Mouse (Mus musculus) lung, postnatal 0 days (tissue): ENCODE measurements at regions not wholly inside any gene's neighbourhood (a gene's known extent, or its start where the extent isn't known, plus 50 kb on each side); places are given as distances from the start of the nearest gene placed in this dataset.

ENCODE experiments used
- ATAC-seq: fragments of 200-750 bp; cut with Nextera tagmentation; 2 replicates; pipeline ENCODE4 v1.8.0; 2017; ENCODE audit warnings: moderate library complexity
- DNase-seq: peaks from one replicate; pipeline ENCODE4 v3.0.0-alpha.2; 2016; ENCODE audit warnings: low spot score
- H3K27ac ChIP-seq: fragments of 300-500 bp; sonication (generic); 2 replicates; pipeline ENCODE4 v1.5.1; 2014; ENCODE audit warnings: antibody characterized with exemption, mild to moderate bottlenecking, low read length, mixed read lengths
- H3K27me3 ChIP-seq: fragments of 300-500 bp; sonication (generic); replicated peaks from 2 replicates; pipeline ENCODE4 v1.6.1; 2014; ENCODE audit warnings: low read length, mixed read lengths; ENCODE audit not compliant: insufficient read depth
- H3K36me3 ChIP-seq: fragments of 300-500 bp; sonication (generic); 2 replicates; pipeline ENCODE4 v1.6.1; 2014; ENCODE audit warnings: low read length, mixed read lengths; ENCODE audit not compliant: insufficient read depth
- H3K4me1 ChIP-seq: fragments of 300-500 bp; sonication (generic); 2 replicates; pipeline ENCODE4 v1.6.1; 2014; ENCODE audit warnings: antibody characterized with exemption, low read depth, low read length, mixed read lengths; ENCODE audit not compliant: insufficient read depth
- H3K4me2 ChIP-seq: fragments of 300-500 bp; sonication (generic); replicated peaks from 2 replicates; pipeline ENCODE4 v1.6.1; 2014; ENCODE audit warnings: low read depth, mild to moderate bottlenecking, low read length, moderate library complexity, mixed read lengths
- H3K4me3 ChIP-seq: fragments of 300-500 bp; sonication (generic); 2 replicates; pipeline ENCODE4 v1.5.1; 2014; ENCODE audit warnings: low read depth, low read length
- H3K9ac ChIP-seq: fragments of 300-500 bp; sonication (generic); replicated peaks from 2 replicates; pipeline ENCODE4 v1.6.1; 2014; ENCODE audit warnings: low read depth, mild to moderate bottlenecking
- H3K9me3 ChIP-seq: fragments of 300-500 bp; sonication (generic); 2 replicates; pipeline ENCODE4 v1.6.1; 2016; ENCODE audit warnings: low read length, mixed read lengths
- CTCF ChIP-seq: IDR thresholded peaks from 2 replicates; pipeline ENCODE4 v1.5.1; 2016; ENCODE audit warnings: antibody characterized with exemption, mild to moderate bottlenecking
- EP300 ChIP-seq: IDR thresholded peaks from 2 replicates; pipeline ENCODE4 v1.6.1; 2016; ENCODE audit warnings: antibody characterized with exemption, mild to moderate bottlenecking, control low read depth
- WGBS: fragments of 180-500 bp; shearing (Covaris S2); extraction: QIAGEN DNeasy Blood & Tissue Kit; methylation state at CpG from one replicate; pipeline ENCODE4 v1.1.7; 2014; 5-methylcytosine and 5-hydroxymethylcytosine counted together

- ATAC-seq, result no peak
- TF ChIP-seq CTCF, result no peak
- no peak for TF ChIP-seq EP300
- no peaks in the 10 kb centered on the region for H3K36me3 ChIP-seq
Measured at GRCm38 (mm10) chr1:152174464-152174863, 84.5 kb upstream of the 1700025G04Rik start.

DNA sequence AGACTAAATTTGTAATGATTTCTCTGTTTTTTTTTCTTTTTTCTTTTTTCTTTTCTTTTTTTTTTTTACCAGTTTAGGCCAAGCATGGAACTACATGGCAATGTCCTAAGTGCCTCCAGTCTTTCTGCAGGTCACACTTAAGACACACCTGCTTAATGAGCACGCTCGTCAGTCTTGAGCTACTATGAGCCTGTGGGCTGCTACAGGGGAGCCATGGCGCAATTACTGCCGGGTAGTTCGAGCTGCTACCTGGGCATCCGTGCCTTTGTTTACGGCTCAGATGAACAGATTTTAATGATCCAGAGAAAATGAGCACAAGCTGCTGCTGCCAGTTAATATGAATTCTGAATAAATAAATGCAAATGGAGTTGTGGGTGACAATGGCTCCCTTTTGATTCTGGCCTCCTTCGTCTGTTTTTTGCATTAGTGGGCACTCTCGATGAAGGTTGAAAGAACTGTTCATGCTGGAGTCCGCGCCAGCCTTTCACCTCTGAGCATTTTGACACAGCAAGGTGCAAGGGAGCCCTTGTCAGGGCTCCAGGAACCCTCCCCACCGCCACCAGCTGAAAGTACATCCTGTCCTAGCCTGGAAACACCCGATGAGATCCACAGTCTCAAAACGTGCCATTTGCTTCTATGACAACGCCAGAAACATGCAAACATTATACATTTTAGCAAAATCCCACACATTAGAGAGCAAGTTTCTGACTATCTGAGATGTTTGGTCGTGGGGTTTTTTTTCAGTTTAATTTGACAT lies 81.3 kb upstream of the 1700025G04Rik start:
- Histone ChIP-seq H3K9ac (no peak overlapping the region), H3K4me3 (no peak overlapping the region), H3K36me3 (no peaks in the 10 kb centered on the region), H3K4me2 (no peak overlapping the region), H3K27me3 (no peaks in the 10 kb centered on the region), H3K9me3 (no peaks in the 10 kb centered on the region), H3K4me1 (no peaks in the 10 kb centered on the region), H3K27ac (no peak overlapping the region)
- ATAC-seq (no peak), DNase-seq (no peak)
- TF ChIP-seq CTCF, result no peak
- TF ChIP-seq EP300, result no peak
- WGBS, result 73% methylated on average over 16 of the region's 16 CpGs

More at GRCm38 (mm10) chr1:152174464-152174863, 84.5 kb upstream of the 1700025G04Rik start:
- Histone ChIP-seq H3K4me2 (no peak overlapping the region), H3K4me3 (no peak overlapping the region), H3K4me1 (no peaks in the 10 kb centered on the region), H3K9me3 (no peaks in the 10 kb centered on the region), H3K9ac (no peak overlapping the region), H3K27me3 (no peaks in the 10 kb centered on the region), H3K27ac (no peak overlapping the region)
- DNase-seq, result no peak
- WGBS, result 87% methylated on average over 4 of the region's 4 CpGs

DNA sequence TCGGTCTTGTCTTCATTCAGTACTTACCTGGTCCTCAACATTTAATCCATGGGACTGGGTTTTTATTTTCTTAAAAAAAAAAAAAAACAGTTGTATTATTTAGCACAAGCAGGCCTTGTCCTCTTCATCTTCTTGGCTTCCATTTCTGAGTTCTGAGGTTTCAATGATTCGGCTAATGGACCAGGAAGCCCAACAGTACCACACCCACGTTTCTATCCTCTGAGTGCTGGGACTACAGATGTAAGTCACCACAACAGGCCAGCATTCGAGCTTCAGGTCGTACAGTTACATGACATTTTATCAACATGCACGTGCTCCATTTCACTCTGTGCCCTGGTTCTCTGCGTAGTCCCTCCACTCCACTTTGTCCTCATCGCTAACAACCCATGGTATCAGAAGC lies 80.7 kb upstream of the 1700025G04Rik start:
- TF ChIP-seq CTCF (no peak), EP300 (no peak)
- H3K9me3 ChIP-seq, result no peaks in the 10 kb centered on the region
- 82% methylated on average over 8 of the region's 8 CpGs for WGBS
- H3K4me1 ChIP-seq, result no peaks in the 10 kb centered on the region
- H3K36me3 ChIP-seq, result no peaks in the 10 kb centered on the region
- H3K4me2 ChIP-seq, result no peak overlapping the region
- DNase-seq (no peak), ATAC-seq (no peak)
- H3K27me3 ChIP-seq, result no peaks in the 10 kb centered on the region
- no peak overlapping the region for H3K9ac ChIP-seq
- no peak overlapping the region for H3K27ac ChIP-seq
- H3K4me3 ChIP-seq, result no peak overlapping the region

DNA sequence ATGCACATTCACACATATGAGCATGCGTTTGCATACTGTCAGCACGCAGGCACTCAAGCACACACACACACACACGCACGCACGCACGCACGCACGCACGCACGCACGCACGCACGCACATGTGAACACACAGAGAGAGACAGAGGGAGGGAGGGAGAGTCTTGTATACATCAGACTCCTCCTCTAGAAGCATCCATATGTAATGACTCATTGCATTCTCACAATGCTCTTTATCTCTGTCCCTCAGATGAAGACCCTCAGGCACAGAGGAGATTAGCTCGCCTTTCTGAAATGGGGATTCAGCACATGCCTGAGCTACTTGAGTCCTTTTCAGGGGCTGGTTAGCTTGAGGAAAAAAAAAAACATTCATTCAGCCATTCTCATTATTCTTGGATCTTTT lies 79.6 kb upstream of the 1700025G04Rik start:
- no peak overlapping the region for H3K4me3 ChIP-seq
- 93% methylated on average over 14 of the region's 14 CpGs for WGBS

GRCm38 (mm10) chr1:152168284-152168683 lies 78.4 kb upstream of the 1700025G04Rik start:
- H3K4me2 ChIP-seq, result no peak overlapping the region
- no peak overlapping the region for H3K9ac ChIP-seq
- TF ChIP-seq CTCF (no peak), EP300 (no peak)
- no peak overlapping the region for H3K27ac ChIP-seq
- no peaks in the 10 kb centered on the region for H3K4me1 ChIP-seq
- no peaks in the 10 kb centered on the region for H3K9me3 ChIP-seq
- DNase-seq (peak; percentile 9), ATAC-seq (peak; percentile 14; the same call in 1 of the 2 replicates)
- WGBS, result 52% methylated on average over 4 of the region's 4 CpGs
- no peaks in the 10 kb centered on the region for H3K27me3 ChIP-seq
- no peak overlapping the region for H3K4me3 ChIP-seq
- H3K36me3 ChIP-seq, result no peaks in the 10 kb centered on the region

More for the DNA sequence above, 79.6 kb upstream of the 1700025G04Rik start:
- no peak for DNase-seq
- no peaks in the 10 kb centered on the region for H3K36me3 ChIP-seq
- H3K4me2 ChIP-seq, result no peak overlapping the region
- no peak overlapping the region for H3K9ac ChIP-seq
- H3K27ac ChIP-seq, result no peak overlapping the region
- H3K9me3 ChIP-seq, result no peaks in the 10 kb centered on the region
- ATAC-seq, result no peak
- TF ChIP-seq EP300 (no peak), CTCF (no peak)
- no peaks in the 10 kb centered on the region for H3K27me3 ChIP-seq
- no peaks in the 10 kb centered on the region for H3K4me1 ChIP-seq

GRCm38 (mm10) chr1:152167716-152168115 lies 77.8 kb upstream of the 1700025G04Rik start:
- TF ChIP-seq CTCF (no peak), EP300 (no peak)
- ATAC-seq (no peak), DNase-seq (no peak)
- H3K4me3 ChIP-seq, result no peak overlapping the region
- H3K27me3 ChIP-seq, result no peaks in the 10 kb centered on the region
- H3K4me2 ChIP-seq, result no peak overlapping the region
- no peaks in the 10 kb centered on the region for H3K4me1 ChIP-seq
- H3K36me3 ChIP-seq, result no peaks in the 10 kb centered on the region
- H3K9me3 ChIP-seq, result no peaks in the 10 kb centered on the region
- 85% methylated on average over 5 of the region's 5 CpGs for WGBS
- H3K27ac ChIP-seq, result no peak overlapping the region
- H3K9ac ChIP-seq, result no peak overlapping the region
